Mouse (Mus musculus) cerebellum, postnatal 36 days (tissue): ENCODE measurements around the gene Uhrf1bp1.
"Not testable (repeated sequence)": the region's sequence is repeated elsewhere in the genome, so short reads cannot be mapped to it uniquely, and the experiment has no call there.

Experiments used
- DNase-seq, 2 experiments: peaks; one replicate each; pipeline ENCODE4 v3.0.0; 2021 to 2022; ENCODE audit warnings: mixed read lengths in 2 of 2

The Uhrf1bp1 gene

GRCm38 (mm10) chr17:27856265-27856797 is at the start of gene Uhrf1bp1:
TSS of gene Uhrf1bp1 (plus strand) at chr17:27856441.
- DNase-seq: peak; percentile 77 to 85

GRCm38 (mm10) chr17:27807542-27808078 is 48.6 kb upstream of the Uhrf1bp1 start:
- no peak for DNase-seq

- DNase-seq: no peak
Measured at GRCm38 (mm10) chr17:27810569-27811331, 45.5 kb upstream of the Uhrf1bp1 start.

- DNase-seq: no peak
Measured at GRCm38 (mm10) chr17:27811980-27812379, 44.3 kb upstream of the Uhrf1bp1 start.

- no peak for DNase-seq
Measured at GRCm38 (mm10) chr17:27814606-27815005, 41.6 kb upstream of the Uhrf1bp1 start.

GRCm38 (mm10) chr17:27819011-27819410 is 37.2 kb upstream of the Uhrf1bp1 start:
- DNase-seq: no peak

GRCm38 (mm10) chr17:27819521-27819970 is 36.7 kb upstream of the Uhrf1bp1 start:
- peak in 1 of 2 experiments; percentile 22 for DNase-seq

GRCm38 (mm10) chr17:27819971-27820567 is 36.2 kb upstream of the Uhrf1bp1 start:
- DNase-seq: peak; percentile 59 to 61

GRCm38 (mm10) chr17:27820568-27821406 is 35.5 kb upstream of the Uhrf1bp1 start, which contains the start of gene D17Wsu92e:
TSS of gene D17Wsu92e (minus strand) at chr17:27820648.
- peak; percentile 97 for DNase-seq

- DNase-seq: peak; percentile 29 to 43
Measured at GRCm38 (mm10) chr17:27821407-27822338, 34.6 kb upstream of the Uhrf1bp1 start.

- DNase-seq: no peak
Measured at GRCm38 (mm10) chr17:27823142-27823905, 32.9 kb upstream of the Uhrf1bp1 start.

- no peak for DNase-seq
Measured at GRCm38 (mm10) chr17:27824941-27825340, 31.3 kb upstream of the Uhrf1bp1 start.

GRCm38 (mm10) chr17:27825539-27825938 is 30.7 kb upstream of the Uhrf1bp1 start:
- DNase-seq: no peak

- DNase-seq: no peak
Measured at GRCm38 (mm10) chr17:27825984-27826905, 30.0 kb upstream of the Uhrf1bp1 start.

- DNase-seq: no peak
Measured at GRCm38 (mm10) chr17:27826908-27827383, 29.3 kb upstream of the Uhrf1bp1 start.

GRCm38 (mm10) chr17:27827511-27827910 is 28.7 kb upstream of the Uhrf1bp1 start:
- DNase-seq: no peak

GRCm38 (mm10) chr17:27830411-27830810 is 25.8 kb upstream of the Uhrf1bp1 start:
- no peak for DNase-seq

- not testable (repeated sequence) for DNase-seq
Measured at GRCm38 (mm10) chr17:27837850-27838249, 18.4 kb upstream of the Uhrf1bp1 start, which contains the start of gene Snrpc. TSS of gene Snrpc (plus strand) at chr17:27838150.
